Comparison of ENCODE assay signal across 21 mouse cellular contexts in genomic region chr3:145256647-145257046, GRCm38 (mm10). TPM values are rescaled to one million over a fixed set of nuclear protein-coding genes. Genes with fewer than 3 reads are reported as not detected.
A peak's percentile ranks its signal among the peaks of the same experiment; 100 is the strongest.
DNase-seq lines count a peak whose midpoint lies in the region; ATAC-seq and TF ChIP-seq lines count a peak whose summit lies in the region.
"Had no signal": no experiment of that assay in that cellular context is flagged by ENCODE, and none has a peak within 500 bp of the region (broad histone marks: within the 10 kb centered on the region; RNA-seq: fewer than 3 reads in every experiment).

No protein-coding gene starts in this region.

- no peak overlapping the region for H3K9ac ChIP-seq in lung, postnatal 0 days (replicated peaks; ENCODE audit: low read depth)
- no peak overlapping the region for H3K9ac ChIP-seq in intestine, embryonic 15.5 days
- no peak overlapping the region for H3K9ac ChIP-seq in stomach, postnatal 0 days (ENCODE audit: low read length)
- H3K9ac ChIP-seq: embryonic facial prominence, embryonic 13.5 days; forebrain, embryonic 13.5 days; forebrain, postnatal 0 days; heart, embryonic 13.5 days; hindbrain, embryonic 15.5 days had no signal

- in situ Hi-C loops in Patski (cut with MboI; ENCODE audit: low pct_unique_long_range_greater_than_20kb), result no loop called here

- TF ChIP-seq EP300 in lung, postnatal 0 days (IDR thresholded peaks at IDR 0.05), result no peak
- TF ChIP-seq EP300 in stomach, postnatal 0 days (optimal IDR thresholded peaks at IDR 0.05), result no peak

- POLR2A ChIA-PET in Patski (lab: Charles Lee), result no interaction called here

- H3K27me3 ChIP-seq in lung, postnatal 0 days (replicated peaks; ENCODE audit: insufficient read depth, low read length), result no peaks in the 10 kb centered on the region
- H3K27me3 ChIP-seq in Patski, result no peaks in the 10 kb centered on the region
- H3K27me3 ChIP-seq in intestine, embryonic 15.5 days (replicated peaks), result no peaks in the 10 kb centered on the region; the same call in 1 of the 2 replicates
- H3K27me3 ChIP-seq in stomach, postnatal 0 days (ENCODE audit: control insufficient read depth, insufficient read depth, low read length), result no peaks in the 10 kb centered on the region
- H3K27me3 ChIP-seq: embryonic facial prominence, embryonic 13.5 days; forebrain, embryonic 13.5 days; heart, embryonic 13.5 days; hindbrain, embryonic 15.5 days had no signal

- CTCF ChIA-PET in Patski (lab: Charles Lee), result interaction anchor here (0.8 to 1.0 kb wide), 3 partner anchors 10 to 12 kb away, joined by 3 to 4 read pairs (median 3); no protein-coding TSS in a partner anchor

- no peak for TF ChIP-seq POLR2A in lung, adult 2 months (IDR thresholded peaks at IDR 0.05; ENCODE audit: borderline replicate concordance, extremely low read depth, low read depth, low read length)

- no peak overlapping the region for H3K27ac ChIP-seq in lung, postnatal 0 days (ENCODE audit: low read length)
- H3K27ac ChIP-seq in intestine, embryonic 15.5 days, result no peak overlapping the region
- H3K27ac ChIP-seq in stomach, postnatal 0 days (replicated peaks), result no peak overlapping the region
- H3K27ac ChIP-seq: embryonic facial prominence, embryonic 13.5 days; forebrain, embryonic 13.5 days; gastrocnemius, adult 2 months; heart, embryonic 13.5 days; hindbrain, embryonic 15.5 days had no signal

- no peaks in the 10 kb centered on the region for H3K9me3 ChIP-seq in lung, postnatal 0 days (ENCODE audit: low read length)
- H3K9me3 ChIP-seq in intestine, embryonic 15.5 days, result no peaks in the 10 kb centered on the region
- no peaks in the 10 kb centered on the region for H3K9me3 ChIP-seq in stomach, postnatal 0 days (ENCODE audit: control insufficient read depth, low read length)
- H3K9me3 ChIP-seq: embryonic facial prominence, embryonic 13.5 days; forebrain, embryonic 13.5 days; heart, embryonic 13.5 days; hindbrain, embryonic 15.5 days had no signal

- ATAC-seq in lung, postnatal 0 days, result no peak
- peak; percentile 65 for ATAC-seq in Patski
- ATAC-seq in intestine, embryonic 15.5 days, result peak; percentile 70
- no peak for ATAC-seq in stomach, postnatal 0 days (ENCODE audit: low FRiP score, low TSS enrichment)
- ATAC-seq: forebrain, embryonic 13.5 days; forebrain, postnatal 0 days had no signal

- no peaks in the 10 kb centered on the region for H3K4me1 ChIP-seq in lung, postnatal 0 days (ENCODE audit: insufficient read depth, low read depth, low read length)
- no peaks in the 10 kb centered on the region for H3K4me1 ChIP-seq in lung, adult 2 months (ENCODE audit: control insufficient read depth, insufficient read depth, low read length)
- no peaks in the 10 kb centered on the region for H3K4me1 ChIP-seq in intestine, embryonic 15.5 days (replicated peaks)
- H3K4me1 ChIP-seq in stomach, postnatal 0 days (replicated peaks; ENCODE audit: control insufficient read depth, insufficient read depth), result no peaks in the 10 kb centered on the region
- H3K4me1 ChIP-seq: embryonic facial prominence, embryonic 13.5 days; forebrain, embryonic 13.5 days; heart, embryonic 13.5 days; hindbrain, embryonic 15.5 days had no signal

- H3K4me2 ChIP-seq in lung, postnatal 0 days (replicated peaks; ENCODE audit: low read depth, low read length), result no peak overlapping the region
- no peak overlapping the region for H3K4me2 ChIP-seq in intestine, embryonic 15.5 days (replicated peaks)
- H3K4me2 ChIP-seq in stomach, postnatal 0 days (replicated peaks; ENCODE audit: low read depth), result no peak overlapping the region
- H3K4me2 ChIP-seq: embryonic facial prominence, embryonic 13.5 days; forebrain, embryonic 13.5 days; heart, embryonic 13.5 days; hindbrain, embryonic 15.5 days had no signal

- H3K4me3 ChIP-seq in lung, postnatal 0 days (ENCODE audit: low read depth, low read length), result no peak overlapping the region
- no peak overlapping the region for H3K4me3 ChIP-seq in lung, adult 2 months (replicated peaks; ENCODE audit: extremely low read depth, low read depth, low read length)
- H3K4me3 ChIP-seq in intestine, embryonic 15.5 days (replicated peaks), result no peak overlapping the region
- H3K4me3 ChIP-seq in stomach, postnatal 0 days (ENCODE audit: low read depth, low read length), result no peak overlapping the region
- H3K4me3 ChIP-seq: embryonic facial prominence, embryonic 13.5 days; forebrain, embryonic 13.5 days; gastrocnemius, adult 2 months; heart, embryonic 13.5 days; hindbrain, embryonic 15.5 days had no signal

- TF ChIP-seq CTCF in lung, postnatal 0 days (IDR thresholded peaks at IDR 0.05), result no peak
- TF ChIP-seq CTCF in lung, adult 2 months (IDR thresholded peaks at IDR 0.05; ENCODE audit: insufficient read depth, low read length), result no peak
- TF ChIP-seq CTCF in Patski (IDR thresholded peaks at IDR 0.05), result no peak
- TF ChIP-seq CTCF in stomach, postnatal 0 days (IDR thresholded peaks at IDR 0.05; ENCODE audit: low read depth), result no peak

- WGBS in lung, postnatal 0 days, result 58% methylated on average over 7 of the region's 7 CpGs
- 64% methylated on average over 7 of the region's 7 CpGs for WGBS in lung, adult 2 months
- 64% methylated on average over 7 of the region's 7 CpGs for WGBS in intestine, embryonic 15.5 days
- WGBS in stomach, postnatal 0 days, result 60% methylated on average over 7 of the region's 7 CpGs

- DNase-seq in lung, postnatal 0 days (ENCODE audit: low spot score), result peak; percentile 8
- DNase-seq in lung, adult 2 months, result no peak
- peak; percentile 56 for DNase-seq in Patski (ENCODE audit: low read depth, low spot score)
- peak; percentile 15 for DNase-seq in stomach, postnatal 0 days (ENCODE audit: low spot score)
- no peak for DNase-seq in spleen, adult 12 weeks (ENCODE audit: low spot score)
- no peak for DNase-seq in left cerebral cortex, adult 8-10 months (ENCODE audit: low spot score in 2 of 2)
- DNase-seq in adrenal gland, adult (ENCODE audit: inconsistent age in 2 of 2, low spot score in 1 of 2), result no peak
- DNase-seq: adrenal gland, adult 2 months; adrenal gland, postnatal 25 days; cerebellum, adult 2 months; cerebellum, postnatal 25 days; forebrain, postnatal 0 days; gastrocnemius, adult 2 months; gastrocnemius, postnatal 25 days; heart, postnatal 36 days had no signal

- no peaks in the 10 kb centered on the region for H3K36me3 ChIP-seq in lung, postnatal 0 days (ENCODE audit: insufficient read depth, low read length)
- H3K36me3 ChIP-seq in intestine, embryonic 15.5 days, result no peaks in the 10 kb centered on the region
- no peaks in the 10 kb centered on the region for H3K36me3 ChIP-seq in stomach, postnatal 0 days (ENCODE audit: control insufficient read depth, insufficient read depth, low read length)
- H3K36me3 ChIP-seq: embryonic facial prominence, embryonic 13.5 days; heart, embryonic 13.5 days; hindbrain, embryonic 15.5 days had no signal

RNA-seq across cellular contexts. Expression of gene Col24a1, which starts 35.6 kb away (rescaled TPM):
- polyA plus RNA-seq in lung, postnatal 0 days (2015; fragmentation: Nextera tagmentation; extraction: Ambion mirVana), result 0.54 and 1.0 TPM in 2 replicates
- 0.09 and 0.11 TPM in 2 replicates for polyA plus RNA-seq in lung, adult 2 months (2012; rRNA removed)
- 0.10 TPM for polyA plus RNA-seq in Patski (2021)
- 3.1 and 4.2 TPM in 2 replicates for polyA plus RNA-seq in intestine, embryonic 15.5 days (2015; fragmentation: Nextera tagmentation; extraction: Ambion mirVana)
- polyA plus RNA-seq in stomach, postnatal 0 days (2015; fragmentation: Nextera tagmentation; extraction: Ambion mirVana), result 0.89 and 1.1 TPM in 2 replicates
- 1 to 10 TPM; 2.4 to 4.4 (median 2.7) TPM for total RNA-seq in left cerebral cortex, adult 8-10 months (2022)
- total RNA-seq: granulocyte monocyte progenitor cell, adult 5-6 weeks had no signal

Comparison
In these comparisons a context has a peak if more than half of its experiments do, and no peak if none do; other contexts are left out.
1. DNase-seq: peak in lung, postnatal 0 days (single experiment), Patski (single experiment) and stomach, postnatal 0 days (single experiment); none in lung, adult 2 months (single experiment), spleen, adult 12 weeks (single experiment), left cerebral cortex, adult 8-10 months (0 of 2) and adrenal gland, adult (0 of 2).
2. ATAC-seq: peak in Patski (single experiment) and intestine, embryonic 15.5 days (single experiment); none in lung, postnatal 0 days (single experiment) and stomach, postnatal 0 days (single experiment).